Mouse (Mus musculus) left cerebral cortex, postnatal 14 days (tissue): ENCODE measurements around the gene Prkag1. TPM values are rescaled to one million over a fixed set of nuclear protein-coding genes. Genes with fewer than 3 reads are reported as not detected.
A peak's percentile ranks its signal among the peaks of the same experiment; 100 is the strongest.

Experiments
- DNase-seq, 2 experiments: peaks; one replicate each; pipeline ENCODE4 v3.0.0; 2021 to 2022; ENCODE audit warnings: low spot score in 2 of 2, mixed read lengths in 1 of 2
- intact Hi-C: fragments of 180-260 bp; cut with DNase I; formaldehyde crosslinking; loops from one replicate; pipeline ENCODE4 v1.15.1; 2025
- total RNA-seq, 2 experiments: library from RNA; stranded (reverse); gene quantifications; 2 replicates each; pipeline ENCODE4 v1.2.3; 2021

Gene Prkag1
- total RNA-seq, 2 experiments from 2014 or later: 41.5 to 45.4 TPM

- DNase-seq: peak; percentile 78 to 83
- intact Hi-C loops: loop anchor here (2.0 to 5.0 kb wide), 2 partner anchors 15 to 122 kb away; no protein-coding TSS in a partner anchor
These were observed 25.8 kb downstream of the Prkag1 start for GRCm38 (mm10) chr15:98805324-98806040.

- peak; percentile 94 to 95 for DNase-seq
- intact Hi-C loops: no loop called here
These were observed 27.3 kb downstream of the Prkag1 start for GRCm38 (mm10) chr15:98804054-98804453.

GRCm38 (mm10) chr15:98802926-98803325 lies 28.4 kb downstream of the Prkag1 start:
- intact Hi-C loops: no loop called here
- DNase-seq: no peak

GRCm38 (mm10) chr15:98799396-98799795 lies 31.9 kb downstream of the Prkag1 start:
- peak; percentile 83 to 85 for DNase-seq
- intact Hi-C loops: no loop called here

GRCm38 (mm10) chr15:98798903-98799302 lies 32.4 kb downstream of the Prkag1 start:
- intact Hi-C loops: no loop called here
- no peak for DNase-seq

- intact Hi-C loops: no loop called here
- DNase-seq: no peak
These were observed 33.4 kb downstream of the Prkag1 start for GRCm38 (mm10) chr15:98797835-98798492.

- intact Hi-C loops: no loop called here
- no peak for DNase-seq
These were observed 34.3 kb downstream of the Prkag1 start for GRCm38 (mm10) chr15:98796803-98797595.

- intact Hi-C loops: loop anchor here (5.0 kb wide), 1 partner anchor 211 kb away; no protein-coding TSS in a partner anchor
- DNase-seq: no peak
These were observed 38.1 kb downstream of the Prkag1 start for GRCm38 (mm10) chr15:98793141-98793698.

GRCm38 (mm10) chr15:98792233-98793020 lies 38.9 kb downstream of the Prkag1 start:
- intact Hi-C loops: loop anchor here (5.0 kb wide), 1 partner anchor 210 kb away; no protein-coding TSS in a partner anchor
- DNase-seq: peak in 1 of 2 experiments; percentile 60

GRCm38 (mm10) chr15:98791771-98792170 lies 39.5 kb downstream of the Prkag1 start:
- no peak for DNase-seq
- intact Hi-C loops: loop anchor here (5.0 kb wide), 1 partner anchor 209 kb away; no protein-coding TSS in a partner anchor

- DNase-seq: no peak
- intact Hi-C loops: loop anchor here (5.0 kb wide), 1 partner anchor 209 kb away; no protein-coding TSS in a partner anchor
These were observed 40.1 kb downstream of the Prkag1 start for GRCm38 (mm10) chr15:98791221-98791620.

GRCm38 (mm10) chr15:98790761-98791160 lies 40.6 kb downstream of the Prkag1 start:
- DNase-seq: no peak
- intact Hi-C loops: loop anchor here (5.0 kb wide), 1 partner anchor 208 kb away; no protein-coding TSS in a partner anchor

GRCm38 (mm10) chr15:98789661-98790535 lies 41.4 kb downstream of the Prkag1 start, which contains the start of gene Wnt1:
TSS of gene Wnt1 (plus strand) at chr15:98789857.
- intact Hi-C loops: loop anchor here (5.0 kb wide), 2 partner anchors 128 to 208 kb away; partner anchors contain the start of gene Ddx23
- no peak for DNase-seq

GRCm38 (mm10) chr15:98788972-98789660 lies 42.2 kb downstream of the Prkag1 start:
- intact Hi-C loops: loop anchor here (5.0 kb wide), 1 partner anchor 127 kb away; the partner anchor contains the start of gene Ddx23
- DNase-seq: no peak

- DNase-seq: no peak
- intact Hi-C loops: loop anchor here (5.0 kb wide), 1 partner anchor 126 kb away; the partner anchor contains the start of gene Ddx23
These were observed 43.4 kb downstream of the Prkag1 start for GRCm38 (mm10) chr15:98787930-98788329.

- intact Hi-C loops: loop anchor here (5.0 kb wide), 1 partner anchor 123 kb away; the partner anchor contains the start of gene Ddx23
- no peak for DNase-seq
These were observed 45.6 kb downstream of the Prkag1 start for GRCm38 (mm10) chr15:98785744-98786143.

GRCm38 (mm10) chr15:98781166-98781565 lies 50.2 kb downstream of the Prkag1 start:
- DNase-seq: no peak
- intact Hi-C loops: no loop called here
